Comparison of ENCODE assay signal across 26 mouse cellular contexts in the genomic region with DNA sequence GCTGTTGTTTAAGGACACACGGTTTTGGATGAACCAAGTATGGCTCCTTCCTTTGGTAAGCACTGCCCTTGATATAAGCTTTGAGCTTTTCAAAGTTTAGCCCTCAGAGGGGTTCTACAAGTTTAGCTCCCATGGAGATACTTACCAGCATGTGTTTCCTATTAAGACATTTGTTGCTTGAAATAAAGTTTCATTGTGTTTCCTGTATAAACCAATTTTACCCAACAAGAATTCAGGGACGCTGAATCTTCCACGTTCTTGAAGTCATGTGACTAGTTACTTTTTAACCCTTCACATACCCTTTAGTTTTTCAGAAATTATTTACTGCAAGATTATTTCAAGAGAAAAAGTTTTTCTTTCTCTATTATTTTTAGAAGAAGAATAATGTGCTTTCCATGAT.
"Had no signal": no experiment of that assay in that cellular context is flagged by ENCODE, and none has a peak within 500 bp of the region (broad histone marks: within the 10 kb centered on the region; RNA-seq: fewer than 3 reads in every experiment).

No protein-coding gene starts in this region.

- H3K4me2 ChIP-seq: heart, embryonic 12.5 days; hindbrain, embryonic 12.5 days; hindbrain, embryonic 14.5 days; kidney, embryonic 15.5 days; limb, embryonic 12.5 days; liver, embryonic 12.5 days had no signal

- H3K27ac ChIP-seq: gastrocnemius, adult 2 months; heart, embryonic 10.5 days; hindbrain, embryonic 10.5 days; hindbrain, embryonic 12.5 days; hindbrain, embryonic 14.5 days; kidney, embryonic 15.5 days; kidney, postnatal 0 days; limb, embryonic 12.5 days; liver, embryonic 12.5 days; liver, embryonic 14.5 days had no signal

- H3K27me3 ChIP-seq: heart, embryonic 12.5 days; hindbrain, embryonic 12.5 days; kidney, embryonic 15.5 days; limb, embryonic 12.5 days; liver, embryonic 12.5 days had no signal

- H3K4me1 ChIP-seq: heart, embryonic 10.5 days; heart, embryonic 12.5 days; hindbrain, embryonic 10.5 days; hindbrain, embryonic 12.5 days; kidney, embryonic 15.5 days; limb, embryonic 12.5 days; liver, embryonic 12.5 days had no signal

- H3K4me3 ChIP-seq: gastrocnemius, adult 2 months; heart, embryonic 10.5 days; heart, embryonic 12.5 days; hindbrain, embryonic 10.5 days; hindbrain, embryonic 12.5 days; kidney, embryonic 15.5 days; limb, embryonic 12.5 days; liver, embryonic 12.5 days had no signal

- H3K9ac ChIP-seq: heart, embryonic 12.5 days; hindbrain, embryonic 12.5 days; hindbrain, embryonic 14.5 days; kidney, embryonic 15.5 days; limb, embryonic 12.5 days; liver, embryonic 12.5 days; liver, embryonic 14.5 days had no signal

- H3K9me3 ChIP-seq: heart, embryonic 10.5 days; heart, embryonic 12.5 days; hindbrain, embryonic 10.5 days; hindbrain, embryonic 12.5 days; kidney, embryonic 15.5 days; limb, embryonic 12.5 days; liver, embryonic 12.5 days had no signal

- ATAC-seq: hindbrain, embryonic 16.5 days; intestine, embryonic 16.5 days; liver, embryonic 12.5 days had no signal

- DNase-seq: gastrocnemius, adult 2 months; gastrocnemius, postnatal 10 days; gastrocnemius, postnatal 25 days; heart, adult 18-20 months; heart, postnatal 10 days; heart, postnatal 4 days; kidney, adult 11 months; kidney, adult 2 months; kidney, adult 9 months; kidney, postnatal 14 days; kidney, postnatal 36 days; layer of hippocampus, adult 9-11 months; layer of hippocampus, postnatal 36 days; left cerebral cortex, postnatal 4 days had no signal
